Mouse (Mus musculus) adrenal gland, postnatal 36 days (tissue): Measurements from ENCODE around the gene 1700001O22Rik. TPM values are rescaled to one million over a fixed set of nuclear protein-coding genes. Genes with fewer than 3 reads are reported as not detected.

Source experiments
- DNase-seq, 2 experiments: peaks; one replicate each; pipeline ENCODE4 v3.0.0; 2021; ENCODE audit warnings: mixed read lengths in 1 of 2
- total RNA-seq, 2 experiments: library from RNA; stranded (reverse); gene quantifications; 2 replicates each; pipeline ENCODE4 v1.2.3; 2021

1700001O22Rik gene
- total RNA-seq, 2 experiments from 2014 or later, result 0.99 to 2.8 TPM

- DNase-seq, result no peak
These were observed 12.9 kb upstream of the 1700001O22Rik start for GRCm38 (mm10) chr2:30816383-30816782.

DNA sequence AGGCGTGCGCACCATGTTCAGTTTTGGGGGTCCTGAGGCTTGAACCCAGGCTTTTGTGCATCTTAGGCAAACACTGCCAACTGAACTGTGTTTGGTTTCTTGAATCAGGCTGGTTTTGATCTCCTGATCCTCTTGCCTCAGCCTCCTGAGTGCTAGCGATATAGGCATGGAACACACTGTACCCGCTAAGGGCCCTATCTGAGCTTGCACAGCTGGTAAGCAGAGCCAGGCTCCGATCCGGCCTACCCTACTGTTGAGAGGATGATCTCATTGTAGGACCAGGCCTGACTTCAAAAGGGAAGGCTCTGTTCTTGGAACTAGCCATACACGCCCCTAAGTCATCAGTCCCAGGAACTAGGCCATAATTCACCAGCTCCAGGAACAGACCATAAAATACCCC is 7.1 kb upstream of the 1700001O22Rik start:
- DNase-seq, result no peak

DNA sequence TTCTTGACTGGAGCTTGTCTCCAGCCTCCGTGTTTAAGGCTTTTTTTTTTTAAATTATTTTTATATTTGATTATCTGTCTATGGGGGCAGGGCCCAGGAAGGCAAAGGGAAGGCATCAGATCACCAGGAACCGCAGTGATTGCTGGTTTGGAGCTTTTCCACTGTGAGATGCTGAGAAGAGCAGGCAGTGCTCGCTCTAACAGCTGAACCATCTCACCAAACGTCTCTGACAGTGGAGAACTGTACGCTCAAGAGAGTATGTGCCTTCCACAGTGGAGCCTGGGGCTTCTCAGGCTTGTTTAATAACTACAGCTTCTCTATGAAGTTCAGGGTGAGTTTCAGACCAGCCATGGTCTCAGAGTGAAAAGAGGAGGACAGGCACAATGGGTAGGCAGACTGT is 6.0 kb upstream of the 1700001O22Rik start:
- DNase-seq, result no peak

DNA sequence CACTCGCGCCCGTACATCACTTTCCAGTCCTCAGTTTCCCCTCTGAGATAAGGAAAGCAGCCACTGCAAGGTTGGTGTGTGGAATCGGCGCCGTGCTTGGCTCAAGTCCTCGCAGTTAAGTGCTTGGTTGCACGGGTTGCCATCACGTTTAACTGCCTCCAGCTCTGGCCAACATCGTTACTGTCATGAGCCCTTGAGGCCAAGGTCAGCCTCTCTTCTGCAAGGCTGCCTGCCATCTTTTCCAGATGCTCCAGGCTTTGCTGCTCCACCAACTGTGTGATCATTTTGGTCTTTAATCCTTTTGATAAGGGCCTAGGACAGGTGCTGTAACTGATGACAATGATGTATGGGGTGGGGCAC is 4.8 kb upstream of the 1700001O22Rik start:
- DNase-seq, result peak; percentile 62 to 67

GRCm38 (mm10) chr2:30807648-30808295 is 4.3 kb upstream of the 1700001O22Rik start, which contains the start of gene Ntmt1:
TSS of gene Ntmt1 (plus strand) at chr2:30807826.
- DNase-seq, result peak; percentile 100

- no peak for DNase-seq
These were observed 3.7 kb upstream of the 1700001O22Rik start for GRCm38 (mm10) chr2:30807147-30807647.

DNA sequence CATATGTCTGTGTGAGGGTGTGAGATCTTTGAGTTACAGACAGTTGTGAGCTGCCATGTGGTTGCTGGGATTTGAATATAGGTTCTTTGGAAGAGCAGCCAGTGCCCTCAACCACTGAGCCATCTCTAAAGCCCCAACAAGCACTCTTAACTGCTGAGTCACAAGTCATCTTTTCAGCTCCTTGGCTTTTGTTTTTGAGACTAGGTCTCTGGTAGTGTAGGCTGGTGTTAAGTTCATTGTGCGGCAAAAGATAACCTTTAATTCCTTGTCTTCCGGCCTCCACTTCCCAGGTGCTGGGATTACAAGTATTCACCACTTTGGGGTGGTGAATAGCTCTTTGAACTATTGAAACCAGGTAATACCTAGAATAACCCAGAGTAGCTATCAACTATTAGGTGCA is 2.5 kb upstream of the 1700001O22Rik start:
- no peak for DNase-seq

DNA sequence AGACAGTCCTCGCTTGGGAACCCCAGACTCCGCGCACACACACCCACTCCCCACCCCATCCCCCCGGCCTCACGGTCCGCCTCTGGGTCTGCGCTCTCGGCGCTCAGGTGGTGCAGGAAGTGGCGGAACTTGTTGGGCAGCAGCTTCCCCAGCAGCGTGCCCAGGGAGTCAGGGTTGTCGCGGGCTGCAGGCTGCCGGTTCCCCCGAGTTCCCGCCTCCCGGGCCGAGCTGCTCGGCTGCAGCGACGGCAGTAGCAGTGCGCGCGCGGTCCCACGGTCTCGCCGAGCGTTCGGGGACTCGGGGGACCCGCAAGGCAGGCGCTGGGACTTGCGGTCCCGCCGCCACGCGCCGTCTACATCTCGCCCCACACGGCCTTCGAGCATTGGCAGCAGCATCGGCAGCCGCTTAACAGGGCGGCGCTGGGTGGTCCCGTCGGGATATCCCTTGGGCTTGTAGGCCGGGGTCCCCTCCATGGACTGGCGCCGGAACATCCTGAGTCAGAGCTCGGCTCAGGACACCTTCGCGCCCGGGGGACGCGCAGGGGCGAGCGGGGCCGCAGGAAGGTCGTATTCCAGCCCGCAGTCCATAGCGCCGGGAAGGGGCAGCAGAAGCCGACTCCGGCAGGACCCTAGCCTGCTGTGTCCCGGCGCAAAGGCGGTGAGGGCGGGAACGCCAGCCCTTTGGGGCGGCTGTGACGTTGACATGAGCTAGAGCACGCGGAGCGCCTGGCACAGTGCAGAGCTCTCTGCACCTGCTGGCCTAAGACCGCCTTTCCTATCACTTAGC is 2.2 kb downstream of the 1700001O22Rik start:
- peak; percentile 63 to 71 for DNase-seq

DNA sequence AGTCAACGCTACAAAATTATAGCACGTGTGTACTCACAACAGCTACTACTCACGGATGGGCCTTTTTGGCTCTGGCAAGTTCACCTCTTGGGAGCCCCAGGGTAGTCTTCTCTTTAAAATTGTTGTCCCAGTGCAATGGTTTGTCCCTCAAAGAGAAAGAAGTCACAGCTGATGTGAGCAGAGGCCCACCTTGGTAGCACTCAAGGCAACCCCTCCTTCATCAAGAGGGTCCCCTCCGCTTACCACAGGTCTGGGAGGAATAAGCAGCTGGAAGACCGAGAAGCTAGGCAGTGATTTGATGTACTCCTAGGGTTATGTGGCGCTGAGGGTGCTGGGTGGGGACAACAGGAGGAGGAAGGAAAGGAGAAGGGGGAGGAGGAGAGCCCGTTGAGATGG is 2.8 kb downstream of the 1700001O22Rik start:
- no peak for DNase-seq

- no peak for DNase-seq
These were observed 4.0 kb downstream of the 1700001O22Rik start for GRCm38 (mm10) chr2:30799456-30799855.

GRCm38 (mm10) chr2:30796382-30796781 is 7.1 kb downstream of the 1700001O22Rik start:
- DNase-seq, result peak; percentile 89 to 94

GRCm38 (mm10) chr2:30795889-30796275 is 7.6 kb downstream of the 1700001O22Rik start:
- DNase-seq, result no peak

GRCm38 (mm10) chr2:30795271-30795888 is 8.1 kb downstream of the 1700001O22Rik start:
- no peak for DNase-seq

GRCm38 (mm10) chr2:30794179-30795108 is 9.0 kb downstream of the 1700001O22Rik start:
- DNase-seq, result peak; percentile 95 to 96

- no peak for DNase-seq
These were observed 11.4 kb downstream of the 1700001O22Rik start for GRCm38 (mm10) chr2:30792061-30792460.

GRCm38 (mm10) chr2:30787466-30787865 is 16.0 kb downstream of the 1700001O22Rik start:
- no peak for DNase-seq

DNA sequence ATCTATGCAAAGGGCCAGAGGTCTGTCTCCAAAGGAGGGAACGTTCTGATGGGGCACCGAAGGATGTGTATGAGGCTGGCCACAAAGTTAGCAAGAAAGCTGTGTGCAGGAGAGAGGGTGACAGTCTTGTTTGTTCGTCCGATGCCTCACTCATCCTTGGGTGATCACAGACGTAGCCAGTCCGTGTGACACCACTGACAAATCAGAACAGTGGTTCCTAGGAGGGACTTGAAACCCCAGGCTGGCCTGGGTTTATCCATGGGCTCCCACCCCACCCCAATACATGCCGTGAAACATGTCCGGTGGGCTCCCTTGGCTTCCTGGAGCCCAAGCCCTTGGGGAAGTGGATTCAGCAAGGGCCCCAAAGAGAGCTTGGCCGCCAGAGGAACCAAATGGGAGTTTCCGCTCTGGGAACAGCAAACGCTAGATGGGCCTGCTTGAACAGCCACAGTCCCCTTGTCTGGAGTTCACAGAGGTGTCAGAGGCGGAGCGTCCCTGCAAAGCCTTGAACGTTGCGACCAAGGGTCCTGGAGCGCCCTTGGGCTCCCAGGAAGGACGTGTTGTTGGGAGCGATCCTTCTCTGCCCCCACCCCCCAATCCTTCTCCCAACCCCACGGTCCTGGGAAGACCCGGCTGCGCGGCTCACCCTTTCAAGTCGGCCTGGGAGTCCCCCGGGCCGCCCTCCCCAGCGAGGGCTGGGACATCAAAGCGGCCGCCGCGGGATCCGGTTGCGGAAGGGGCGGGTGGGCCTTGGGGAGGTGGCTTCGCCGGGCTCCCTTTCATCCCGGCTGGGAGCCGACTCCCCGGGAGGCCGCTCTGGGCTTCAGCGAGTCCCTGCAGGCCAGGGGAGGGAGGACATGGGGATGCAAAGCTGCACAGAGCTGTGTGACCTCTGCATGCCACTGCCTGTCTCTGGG is 19.1 kb downstream of the 1700001O22Rik start:
- peak; percentile 82 to 87 for DNase-seq

- peak; percentile 82 to 85 for DNase-seq
These were observed 20.1 kb downstream of the 1700001O22Rik start for GRCm38 (mm10) chr2:30783346-30783745.

GRCm38 (mm10) chr2:30782312-30783290 is 20.9 kb downstream of the 1700001O22Rik start:
- no peak for DNase-seq
